Mouse (Mus musculus) hindbrain, embryonic 13.5 days (tissue): ENCODE results near the gene Smim13. TPM values are rescaled to one million over a fixed set of nuclear protein-coding genes. Genes with fewer than 3 reads are reported as not detected.
A peak's percentile ranks its signal among the peaks of the same experiment; 100 is the strongest.

Experiments
- ATAC-seq: fragments of 200-750 bp; cut with Nextera tagmentation; 2 replicates; pipeline ENCODE4 v1.8.0; 2017; ENCODE audit warnings: moderate TSS enrichment; ENCODE audit not compliant: low FRiP score
- H3K27ac ChIP-seq: fragments of 300-500 bp; sonication (generic); 2 replicates; pipeline ENCODE4 v1.5.1; 2015; ENCODE audit warnings: inconsistent platforms, mild to moderate bottlenecking, moderate library complexity
- H3K27me3 ChIP-seq: fragments of 300-500 bp; sonication (generic); 2 replicates; pipeline ENCODE4 v1.6.1; 2015; ENCODE audit warnings: mild to moderate bottlenecking, inconsistent platforms
- H3K36me3 ChIP-seq: fragments of 300-500 bp; sonication (generic); 2 replicates; pipeline ENCODE4 v1.6.1; 2015; ENCODE audit warnings: mild to moderate bottlenecking, inconsistent platforms
- H3K4me1 ChIP-seq: fragments of 300-500 bp; sonication (generic); replicated peaks from 2 replicates; pipeline ENCODE4 v1.6.1; 2015; ENCODE audit warnings: inconsistent platforms
- H3K4me2 ChIP-seq: fragments of 300-500 bp; sonication (generic); 2 replicates; pipeline ENCODE4 v1.6.1; 2015; ENCODE audit warnings: inconsistent platforms, mild to moderate bottlenecking, moderate library complexity
- H3K4me3 ChIP-seq: fragments of 300-500 bp; sonication (generic); 2 replicates; pipeline ENCODE4 v1.5.1; 2015; ENCODE audit warnings: mild to moderate bottlenecking, inconsistent platforms
- H3K9ac ChIP-seq: fragments of 300-500 bp; sonication (generic); 2 replicates; pipeline ENCODE4 v1.6.1; 2015; ENCODE audit warnings: mild to moderate bottlenecking, inconsistent platforms
- H3K9me3 ChIP-seq: fragments of 300-500 bp; sonication (generic); 2 replicates; pipeline ENCODE4 v1.6.1; 2016; ENCODE audit warnings: inconsistent platforms
- WGBS: fragments of 180-500 bp; shearing (Covaris S2); methylation state at CpG from one replicate; pipeline ENCODE4 v1.1.7; 2015; 5-methylcytosine and 5-hydroxymethylcytosine counted together
- polyA plus RNA-seq: library from polyadenylated mRNA; unstranded; fragments of >200 nt; fragmentation: Nextera tagmentation; extraction: Ambion mirVana; gene quantifications from 2 replicates; pipeline ENCODE4 v1.2.1, GENCODE M21; 2015

Gene Smim13
- polyA plus RNA-seq, 1 experiment from 2014 or later, result 19.1 TPM

GRCm38 (mm10) chr13:41220304-41220834 is 29.3 kb upstream of the Smim13 start, which contains the start of gene Elovl2:
TSS of gene Elovl2 (minus strand) at chr13:41220405.
- Histone ChIP-seq H3K4me1 (peaks cover 19% of the 10 kb centered on the region), H3K4me3 (peak within 1 kb of the TSS; percentile 60), H3K9me3 (peaks cover 24% of the 10 kb centered on the region; the same call in 1 of the 2 replicates), H3K27me3 (no peaks in the 10 kb centered on the region), H3K9ac (peak within 1 kb of the TSS; percentile 83), H3K36me3 (0 out of 2 replicates have a peak, but pooled peaks cover 3% of the 10 kb centered on the region), H3K27ac (peak within 1 kb of the TSS; percentile 74), H3K4me2 (peak within 1 kb of the TSS; percentile 53)
- peak; percentile 96 for ATAC-seq
- WGBS, result 2% methylated on average over 49 of the region's 77 CpGs

GRCm38 (mm10) chr13:41226513-41226912 is 23.1 kb upstream of the Smim13 start:
- ATAC-seq, result no peak
- 86% methylated on average over 5 of the region's 5 CpGs for WGBS
- Histone ChIP-seq H3K4me3 (no peak overlapping the region), H3K27ac (no peak overlapping the region), H3K4me1 (no peaks in the 10 kb centered on the region), H3K27me3 (no peaks in the 10 kb centered on the region), H3K9me3 (peaks cover 15% of the 10 kb centered on the region; the same call in 1 of the 2 replicates), H3K36me3 (0 out of 2 replicates have a peak, but pooled peaks cover 3% of the 10 kb centered on the region), H3K4me2 (no peak overlapping the region), H3K9ac (no peak overlapping the region)

- no peaks in the 10 kb centered on the region for H3K27me3 ChIP-seq
- ATAC-seq, result no peak
- no peaks in the 10 kb centered on the region for H3K4me1 ChIP-seq
- no peak overlapping the region for H3K27ac ChIP-seq
- H3K36me3 ChIP-seq, result no peaks in the 10 kb centered on the region
- H3K4me2 ChIP-seq, result no peak overlapping the region
- peaks cover under 1% of the 10 kb centered on the region; the same call in 1 of the 2 replicates for H3K9me3 ChIP-seq
- 89% methylated on average over 5 of the region's 5 CpGs for WGBS
- H3K4me3 ChIP-seq, result no peak overlapping the region
- no peak overlapping the region for H3K9ac ChIP-seq
Measured at GRCm38 (mm10) chr13:41228060-41228459, 21.6 kb upstream of the Smim13 start.

GRCm38 (mm10) chr13:41230256-41230655 is 19.4 kb upstream of the Smim13 start:
- no peaks in the 10 kb centered on the region for H3K36me3 ChIP-seq
- H3K27ac ChIP-seq, result no peak overlapping the region
- WGBS, result 91% methylated on average over 5 of the region's 5 CpGs
- no peaks in the 10 kb centered on the region for H3K9me3 ChIP-seq
- no peak overlapping the region for H3K4me2 ChIP-seq
- H3K4me3 ChIP-seq, result no peak overlapping the region
- H3K4me1 ChIP-seq, result no peaks in the 10 kb centered on the region
- H3K9ac ChIP-seq, result no peak overlapping the region
- no peaks in the 10 kb centered on the region for H3K27me3 ChIP-seq
- ATAC-seq, result no peak

DNA sequence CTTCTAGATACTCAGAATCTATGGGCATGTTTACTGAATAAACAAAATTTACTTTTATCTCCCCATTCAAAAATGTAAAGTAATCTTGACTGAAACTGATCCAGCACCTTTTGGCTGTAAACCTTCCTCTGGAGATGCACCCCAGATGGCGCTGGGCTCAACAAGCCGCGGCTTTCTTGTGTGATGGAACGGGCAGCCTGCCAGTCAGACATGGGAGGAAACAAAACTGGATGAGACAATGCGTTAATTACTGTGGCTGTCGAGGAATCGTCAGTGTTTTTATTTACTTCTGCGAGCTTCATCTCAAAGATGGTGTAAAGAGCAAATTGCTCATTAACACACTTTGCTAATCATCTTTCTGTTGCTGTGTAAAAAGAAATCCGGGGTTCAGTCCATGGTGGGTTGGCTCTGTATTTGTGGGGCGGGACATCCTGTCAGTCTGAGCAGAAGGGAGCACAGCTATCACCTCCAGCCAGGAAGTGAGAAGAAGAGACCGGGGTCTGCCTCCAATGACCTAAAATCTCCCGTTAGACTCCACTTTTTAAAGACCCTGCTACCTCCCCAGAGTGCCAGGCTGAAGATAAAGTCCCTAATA is 18.2 kb upstream of the Smim13 start:
- no peaks in the 10 kb centered on the region for H3K4me1 ChIP-seq
- H3K27ac ChIP-seq, result no peak overlapping the region
- no peaks in the 10 kb centered on the region for H3K36me3 ChIP-seq
- WGBS, result 85% methylated on average over 12 of the region's 12 CpGs
- H3K4me3 ChIP-seq, result no peak overlapping the region
- no peaks in the 10 kb centered on the region for H3K9me3 ChIP-seq
- ATAC-seq, result no peak
- H3K27me3 ChIP-seq, result no peaks in the 10 kb centered on the region
- no peak overlapping the region for H3K9ac ChIP-seq
- no peak overlapping the region for H3K4me2 ChIP-seq

GRCm38 (mm10) chr13:41232209-41232608 is 17.4 kb upstream of the Smim13 start:
- ATAC-seq, result no peak
- no peak overlapping the region for H3K27ac ChIP-seq
- H3K4me1 ChIP-seq, result no peaks in the 10 kb centered on the region
- no peak overlapping the region for H3K4me2 ChIP-seq
- no peaks in the 10 kb centered on the region for H3K27me3 ChIP-seq
- no peaks in the 10 kb centered on the region for H3K9me3 ChIP-seq
- H3K9ac ChIP-seq, result no peak overlapping the region
- H3K36me3 ChIP-seq, result no peaks in the 10 kb centered on the region
- H3K4me3 ChIP-seq, result no peak overlapping the region
- WGBS, result 95% methylated on average over 15 of the region's 15 CpGs

GRCm38 (mm10) chr13:41233241-41233640 is 16.4 kb upstream of the Smim13 start:
- WGBS, result 87% methylated on average over 7 of the region's 7 CpGs
- no peaks in the 10 kb centered on the region for H3K9me3 ChIP-seq
- no peak overlapping the region for H3K9ac ChIP-seq
- H3K4me2 ChIP-seq, result no peak overlapping the region
- H3K27ac ChIP-seq, result no peak overlapping the region
- H3K4me3 ChIP-seq, result no peak overlapping the region
- no peaks in the 10 kb centered on the region for H3K36me3 ChIP-seq
- no peaks in the 10 kb centered on the region for H3K27me3 ChIP-seq
- H3K4me1 ChIP-seq, result no peaks in the 10 kb centered on the region
- no peak for ATAC-seq

GRCm38 (mm10) chr13:41235181-41235580 is 14.5 kb upstream of the Smim13 start:
- WGBS, result 92% methylated on average over 6 of the region's 6 CpGs
- H3K9me3 ChIP-seq, result no peaks in the 10 kb centered on the region

GRCm38 (mm10) chr13:41235845-41236741 is 13.6 kb upstream of the Smim13 start:
- Histone ChIP-seq H3K27me3 (peaks cover 4% of the 10 kb centered on the region; the same call in 1 of the 2 replicates), H3K9me3 (no peaks in the 10 kb centered on the region), H3K4me3 (no peak overlapping the region), H3K36me3 (no peaks in the 10 kb centered on the region), H3K4me2 (no peak overlapping the region), H3K9ac (no peak overlapping the region), H3K4me1 (no peaks in the 10 kb centered on the region), H3K27ac (no peak overlapping the region)
- 72% methylated on average over 13 of the region's 13 CpGs for WGBS
- ATAC-seq, result no peak

More at GRCm38 (mm10) chr13:41235181-41235580, 14.5 kb upstream of the Smim13 start:
- peaks cover 4% of the 10 kb centered on the region; the same call in 1 of the 2 replicates for H3K27me3 ChIP-seq
- no peaks in the 10 kb centered on the region for H3K4me1 ChIP-seq
- no peak overlapping the region for H3K9ac ChIP-seq
- no peaks in the 10 kb centered on the region for H3K36me3 ChIP-seq
- ATAC-seq, result no peak
- H3K27ac ChIP-seq, result no peak overlapping the region
- no peak overlapping the region for H3K4me3 ChIP-seq
- H3K4me2 ChIP-seq, result no peak overlapping the region

DNA sequence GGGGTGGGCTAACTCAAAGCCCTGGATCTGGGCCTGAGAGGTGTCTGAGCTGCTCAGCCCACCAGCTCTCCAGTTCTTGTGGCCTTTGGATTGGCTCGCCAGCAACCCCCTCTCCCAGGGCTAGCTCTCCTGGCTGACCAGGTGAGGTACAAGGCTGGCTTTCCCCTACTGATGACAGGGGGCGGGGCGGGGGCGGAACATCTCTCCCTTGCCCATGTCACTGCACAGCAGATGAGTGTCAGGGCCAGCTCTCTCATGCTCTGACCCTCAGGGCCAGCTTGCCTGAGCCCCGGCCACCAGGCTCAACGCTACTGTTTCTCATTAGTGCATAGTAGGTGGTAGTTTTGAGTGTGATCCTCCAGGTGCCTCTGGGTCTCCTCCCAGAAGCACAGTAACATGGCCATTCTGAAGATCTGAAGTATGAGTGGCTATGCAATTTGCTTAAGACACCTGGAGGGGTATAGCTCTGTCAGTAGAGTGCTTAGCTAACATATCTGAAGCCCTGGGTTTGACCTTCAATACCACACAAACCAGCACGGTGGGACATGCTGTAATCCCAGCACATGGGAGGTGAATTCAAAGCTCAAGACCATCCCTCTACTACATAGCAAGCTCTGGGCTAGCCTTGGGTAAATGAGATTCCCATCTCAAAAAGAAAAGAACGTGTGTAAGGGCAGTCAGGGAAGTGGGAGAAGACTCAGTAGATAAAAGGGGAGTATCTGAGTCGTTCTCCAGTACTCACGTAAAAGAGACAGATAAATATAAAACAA is 11.4 kb upstream of the Smim13 start:
- no peak overlapping the region for H3K4me2 ChIP-seq
- H3K36me3 ChIP-seq, result no peaks in the 10 kb centered on the region
- H3K4me3 ChIP-seq, result no peak overlapping the region
- no peak overlapping the region for H3K27ac ChIP-seq
- no peak for ATAC-seq
- H3K27me3 ChIP-seq, result peaks cover 4% of the 10 kb centered on the region; the same call in 1 of the 2 replicates
- no peak overlapping the region for H3K9ac ChIP-seq
- WGBS, result 82% methylated on average over 10 of the region's 10 CpGs
- H3K9me3 ChIP-seq, result no peaks in the 10 kb centered on the region
- H3K4me1 ChIP-seq, result no peaks in the 10 kb centered on the region

DNA sequence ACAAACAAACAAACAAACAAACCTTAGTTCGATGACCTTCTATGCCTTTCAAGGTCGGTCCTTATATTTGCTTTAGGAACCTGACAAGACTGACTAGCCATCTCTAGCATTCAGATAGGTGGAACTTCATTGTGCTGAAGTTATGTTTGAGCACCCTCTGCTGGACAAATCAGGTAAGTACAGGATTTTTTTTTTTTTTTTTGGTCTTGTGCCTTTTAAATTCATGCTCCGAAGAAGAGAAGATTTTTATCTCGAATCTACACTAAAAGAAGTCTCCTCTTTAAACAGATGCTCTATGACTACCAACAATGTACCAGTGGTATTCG is 10.9 kb upstream of the Smim13 start:
- Histone ChIP-seq H3K9me3 (no peaks in the 10 kb centered on the region), H3K27me3 (peaks cover 4% of the 10 kb centered on the region; the same call in 1 of the 2 replicates), H3K36me3 (no peaks in the 10 kb centered on the region), H3K4me1 (no peaks in the 10 kb centered on the region), H3K4me2 (no peak overlapping the region), H3K9ac (no peak overlapping the region), H3K27ac (no peak overlapping the region), H3K4me3 (no peak overlapping the region)
- ATAC-seq, result no peak
- WGBS, result 18% methylated on average over 5 of the region's 5 CpGs

- no peak overlapping the region for H3K9ac ChIP-seq
- no peak for ATAC-seq
- H3K9me3 ChIP-seq, result no peaks in the 10 kb centered on the region
- H3K4me1 ChIP-seq, result no peaks in the 10 kb centered on the region
- 76% methylated on average over 2 of the region's 2 CpGs for WGBS
- H3K36me3 ChIP-seq, result no peaks in the 10 kb centered on the region
- no peak overlapping the region for H3K27ac ChIP-seq
- H3K27me3 ChIP-seq, result peaks cover 4% of the 10 kb centered on the region; the same call in 1 of the 2 replicates
- H3K4me2 ChIP-seq, result no peak overlapping the region
- no peak overlapping the region for H3K4me3 ChIP-seq
Measured at GRCm38 (mm10) chr13:41241557-41241956, 8.1 kb upstream of the Smim13 start.
